Mouse (Mus musculus) ES-E14 (cell line): ENCODE measurements around the gene Rab38.

Experiments used
- CHD2 ChIP-seq: IDR thresholded peaks from 2 replicates; pipeline ENCODE4 v1.6.1; 2014; ENCODE audit warnings: mild to moderate bottlenecking, low read depth, low read length, inconsistent platforms
- HCFC1 ChIP-seq: IDR thresholded peaks from 2 replicates; pipeline ENCODE4 v1.6.1; 2012; ENCODE audit warnings: low read length, inconsistent platforms, borderline replicate concordance; ENCODE audit not compliant: insufficient read depth
- ZNF384 ChIP-seq: IDR thresholded peaks from 2 replicates; pipeline ENCODE4 v1.6.1; 2012; ENCODE audit warnings: low read depth, low read length, inconsistent platforms

GRCm38 (mm10) chr7:88429786-88430691 lies at the start of gene Rab38:
- no peak for TF ChIP-seq CHD2
- TF ChIP-seq HCFC1, result no peak
- TF ChIP-seq ZNF384, result no peak
